Mouse (Mus musculus): ENCODE results near the gene Rin3.

Gene Rin3

GRCm38 (mm10) chr12:102330188-102330587, 47.3 kb downstream of the Rin3 start:
- DNase-seq (ENCODE audit: low spot score in 2 of 2) = no peak

- DNase-seq (ENCODE audit: low spot score in 2 of 2) = no peak
These were observed 47.9 kb downstream of the Rin3 start for GRCm38 (mm10) chr12:102330731-102331130.

GRCm38 (mm10) chr12:102333101-102333500, 50.3 kb downstream of the Rin3 start:
- DNase-seq (ENCODE audit: low spot score in 2 of 2) = no peak

GRCm38 (mm10) chr12:102339085-102339484, 56.2 kb downstream of the Rin3 start:
- no peak for DNase-seq (ENCODE audit: low spot score in 2 of 2)

- DNase-seq (ENCODE audit: low spot score in 2 of 2) = no peak
These were observed 57.6 kb downstream of the Rin3 start for GRCm38 (mm10) chr12:102340471-102340870.

- DNase-seq (ENCODE audit: low spot score in 2 of 2) = no peak
These were observed 59.3 kb downstream of the Rin3 start for GRCm38 (mm10) chr12:102342147-102342546.

GRCm38 (mm10) chr12:102342602-102343001, 59.8 kb downstream of the Rin3 start:
- DNase-seq (ENCODE audit: low spot score in 2 of 2) = no peak

- DNase-seq (ENCODE audit: low spot score in 2 of 2) = no peak
These were observed 62.4 kb downstream of the Rin3 start for GRCm38 (mm10) chr12:102345031-102345815.

GRCm38 (mm10) chr12:102346507-102346906, 63.7 kb downstream of the Rin3 start:
- DNase-seq (ENCODE audit: low spot score in 2 of 2) = peak in 1 of 2 experiments; percentile 48

GRCm38 (mm10) chr12:102348447-102348846, 65.6 kb downstream of the Rin3 start:
- no peak for DNase-seq (ENCODE audit: low spot score in 2 of 2)

- DNase-seq (ENCODE audit: low spot score in 2 of 2) = no peak
These were observed 68.1 kb downstream of the Rin3 start for GRCm38 (mm10) chr12:102350997-102351396.

- DNase-seq (ENCODE audit: low spot score in 2 of 2) = no peak
These were observed 71.5 kb downstream of the Rin3 start for GRCm38 (mm10) chr12:102354126-102354984.

- DNase-seq (ENCODE audit: low spot score in 2 of 2) = no peak
These were observed 72.9 kb downstream of the Rin3 start for GRCm38 (mm10) chr12:102355784-102356183.

- DNase-seq (ENCODE audit: low spot score in 2 of 2) = no peak
These were observed 73.9 kb downstream of the Rin3 start for GRCm38 (mm10) chr12:102356781-102357180.

- DNase-seq (ENCODE audit: low spot score in 2 of 2) = no peak
These were observed 76.5 kb downstream of the Rin3 start for GRCm38 (mm10) chr12:102359390-102359789.

GRCm38 (mm10) chr12:102361189-102362161, 78.6 kb downstream of the Rin3 start:
- DNase-seq (ENCODE audit: low spot score in 2 of 2) = peak in 1 of 2 experiments; percentile 44

GRCm38 (mm10) chr12:102365016-102365415, 82.2 kb downstream of the Rin3 start:
- DNase-seq (ENCODE audit: low spot score in 2 of 2) = no peak

- no peak for DNase-seq (ENCODE audit: low spot score in 2 of 2)
These were observed 83.4 kb downstream of the Rin3 start for GRCm38 (mm10) chr12:102366126-102366816.

- no peak for DNase-seq (ENCODE audit: low spot score in 2 of 2)
These were observed 84.2 kb downstream of the Rin3 start for GRCm38 (mm10) chr12:102367075-102367474.

- DNase-seq (ENCODE audit: low spot score in 2 of 2) = no peak
These were observed 85.2 kb downstream of the Rin3 start for GRCm38 (mm10) chr12:102368066-102368465.

GRCm38 (mm10) chr12:102368556-102368955, 85.7 kb downstream of the Rin3 start:
- no peak for DNase-seq (ENCODE audit: low spot score in 2 of 2)
